Mouse (Mus musculus): ENCODE measurements at regions not wholly inside any gene's neighbourhood (a gene's known extent, or its start where the extent isn't known, plus 50 kb on each side); places are given as distances from the start of the nearest gene placed in this dataset.
"Not testable (repeated sequence)": the region's sequence is repeated elsewhere in the genome, so short reads cannot be mapped to it uniquely, and the experiment has no call there.

DNA sequence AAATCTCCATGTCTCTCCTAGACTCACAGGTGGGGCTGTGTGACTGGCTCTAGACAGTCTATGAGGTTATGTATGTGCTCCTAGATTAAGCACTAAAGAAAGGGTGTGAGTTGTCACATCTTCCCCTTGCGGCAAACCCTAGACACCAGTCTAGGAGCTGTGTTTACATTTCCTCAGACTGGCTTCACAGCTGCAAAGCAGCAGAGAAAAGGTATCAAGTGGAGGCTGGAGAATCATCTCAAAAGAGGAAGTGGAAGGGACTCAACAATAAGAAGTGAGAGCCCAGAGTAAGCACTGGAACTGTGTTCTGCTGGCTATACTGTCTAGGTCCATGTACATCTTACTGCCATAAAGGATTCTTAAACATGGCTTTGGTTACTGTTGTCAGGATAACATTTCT lies 68.1 kb upstream of the Cdk6 start:
- not testable (repeated sequence) for H3K4me3 ChIP-seq (ENCODE audit: low read depth, low read length); H3K36me3 ChIP-seq (ENCODE audit: control insufficient read depth, insufficient read depth, low read length); H3K4me2 ChIP-seq (ENCODE audit: low read depth, low read length); H3K9ac ChIP-seq (replicated peaks; ENCODE audit: low read depth, low read length); H3K9me3 ChIP-seq (ENCODE audit: control insufficient read depth, low read length); H3K27me3 ChIP-seq (ENCODE audit: control insufficient read depth, insufficient read depth, low read length); H3K4me1 ChIP-seq (ENCODE audit: control insufficient read depth, insufficient read depth, low read length); H3K27ac ChIP-seq (ENCODE audit: low read depth, low read length); ATAC-seq (ENCODE audit: low read depth)
- WGBS: 77% methylated on average over 1 of the region's 1 CpGs

DNA sequence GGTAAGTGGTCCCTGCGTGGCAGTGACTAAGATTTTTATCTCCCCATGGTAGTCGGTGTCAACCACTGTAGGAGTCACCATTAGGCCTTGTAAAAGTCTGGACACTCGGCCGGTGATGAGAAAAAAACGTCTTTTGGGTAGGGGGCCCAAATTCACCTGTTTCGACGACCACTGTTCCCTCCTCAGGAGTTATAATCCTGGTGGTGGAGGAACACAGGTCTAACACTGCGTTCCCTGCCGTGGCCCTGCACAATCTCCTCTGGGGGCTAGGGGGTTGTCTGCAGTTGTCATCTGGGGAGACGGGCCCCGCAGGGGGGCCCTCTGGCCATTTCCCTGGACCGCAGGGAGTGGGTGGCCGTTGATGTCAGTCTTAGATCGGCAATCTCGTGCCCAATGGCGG lies 64.0 kb upstream of the Cdk6 start:
- H3K9me3 ChIP-seq (ENCODE audit: control insufficient read depth, low read length); H3K36me3 ChIP-seq (ENCODE audit: control insufficient read depth, insufficient read depth, low read length); H3K4me1 ChIP-seq (ENCODE audit: control insufficient read depth, insufficient read depth, low read length); H3K4me3 ChIP-seq (ENCODE audit: low read depth, low read length); H3K27me3 ChIP-seq (ENCODE audit: control insufficient read depth, insufficient read depth, low read length); ATAC-seq (ENCODE audit: low read depth); H3K9ac ChIP-seq (replicated peaks; ENCODE audit: low read depth, low read length); H3K27ac ChIP-seq (ENCODE audit: low read depth, low read length); H3K4me2 ChIP-seq (ENCODE audit: low read depth, low read length): not testable (repeated sequence)
- WGBS: 89% methylated on average over 15 of the region's 16 CpGs

DNA sequence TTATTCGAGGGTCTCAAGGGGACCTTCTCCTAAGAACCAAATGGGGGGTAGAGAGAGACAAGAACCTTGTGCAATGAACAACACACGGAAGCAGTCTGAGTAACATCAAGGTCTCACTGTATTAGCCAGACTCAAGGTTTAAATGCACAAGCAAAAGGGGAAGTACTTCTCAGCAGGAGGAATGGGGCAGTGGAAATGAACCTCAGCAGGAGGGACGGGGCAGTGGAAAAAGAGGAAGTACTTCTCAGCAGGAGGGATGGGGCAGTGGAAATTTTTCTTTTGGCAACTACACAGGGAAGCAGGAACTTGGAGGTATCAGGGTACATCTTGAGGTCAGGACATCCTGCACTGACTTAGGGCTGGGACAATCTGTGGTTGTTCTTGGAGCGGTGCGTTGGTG lies 62.3 kb upstream of the Cdk6 start:
- H3K36me3 ChIP-seq (ENCODE audit: control insufficient read depth, insufficient read depth, low read length); H3K27me3 ChIP-seq (ENCODE audit: control insufficient read depth, insufficient read depth, low read length); H3K9ac ChIP-seq (replicated peaks; ENCODE audit: low read depth, low read length); H3K4me1 ChIP-seq (ENCODE audit: control insufficient read depth, insufficient read depth, low read length); H3K27ac ChIP-seq (ENCODE audit: low read depth, low read length); H3K4me3 ChIP-seq (ENCODE audit: low read depth, low read length); ATAC-seq (ENCODE audit: low read depth); H3K9me3 ChIP-seq (ENCODE audit: control insufficient read depth, low read length); H3K4me2 ChIP-seq (ENCODE audit: low read depth, low read length): not testable (repeated sequence)
- 88% methylated on average over 5 of the region's 5 CpGs for WGBS

DNA sequence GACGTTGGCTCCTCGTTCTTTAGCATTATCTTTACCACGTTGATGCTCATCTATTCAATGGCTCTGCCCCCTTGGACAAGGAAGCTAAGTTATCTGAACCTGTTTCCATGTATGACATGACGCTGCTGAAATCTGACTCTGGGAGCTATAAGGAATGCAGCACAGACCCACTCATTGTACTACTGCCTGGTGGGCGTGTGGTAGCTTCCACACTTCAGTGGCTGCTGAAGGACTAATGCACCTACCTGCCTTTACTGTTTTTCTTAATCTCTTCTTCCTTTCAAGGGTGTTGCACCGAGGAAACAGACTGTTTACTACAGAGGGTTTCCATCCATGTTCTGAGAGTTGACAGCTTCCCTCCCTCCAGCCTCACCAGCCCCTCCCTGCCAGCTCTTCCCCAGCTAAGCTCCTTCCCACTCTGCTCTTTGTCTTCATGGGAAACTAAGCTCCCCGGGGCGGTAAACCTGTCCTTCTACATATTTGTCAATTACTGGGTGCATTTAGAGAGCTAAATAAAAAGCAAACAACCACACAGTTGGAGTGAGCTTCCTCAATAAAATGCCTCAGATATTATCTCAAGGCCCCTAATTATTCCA lies 59.3 kb upstream of the Cdk6 start:
- H3K4me2 ChIP-seq (ENCODE audit: low read depth, low read length); H3K27me3 ChIP-seq (ENCODE audit: control insufficient read depth, insufficient read depth, low read length): not testable (repeated sequence)
- 80% methylated on average over 8 of the region's 8 CpGs for WGBS

DNA sequence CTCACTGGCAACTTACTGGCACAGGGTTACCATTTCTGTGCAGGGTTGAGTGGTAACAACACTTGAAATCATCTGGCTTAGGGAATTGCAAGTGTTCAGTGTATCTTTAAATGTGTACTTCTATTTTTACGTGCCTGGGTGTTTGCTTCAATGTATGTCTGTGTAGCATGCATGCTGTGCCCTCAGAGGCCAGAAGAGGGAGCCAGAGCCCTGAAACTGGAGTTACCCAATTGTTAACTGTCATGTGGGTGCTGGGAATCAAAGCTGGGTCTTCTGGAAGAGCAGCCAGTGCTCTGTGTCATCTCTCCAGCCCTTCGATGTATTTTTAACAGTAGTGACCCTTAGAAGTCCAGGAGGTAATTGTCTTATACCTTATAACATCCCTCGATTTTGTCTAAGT lies 58.2 kb upstream of the Cdk6 start:
- Histone ChIP-seq H3K27me3 (ENCODE audit: control insufficient read depth, insufficient read depth, low read length) (no peaks in the 10 kb centered on the region), H3K4me2 (ENCODE audit: low read depth, low read length) (no peak overlapping the region), H3K9ac (replicated peaks; ENCODE audit: low read depth, low read length) (no peak overlapping the region), H3K4me3 (ENCODE audit: low read depth, low read length) (no peak overlapping the region), H3K4me1 (ENCODE audit: control insufficient read depth, insufficient read depth, low read length) (no peaks in the 10 kb centered on the region), H3K9me3 (ENCODE audit: control insufficient read depth, low read length) (no peaks in the 10 kb centered on the region), H3K27ac (ENCODE audit: low read depth, low read length) (no peak overlapping the region), H3K36me3 (ENCODE audit: control insufficient read depth, insufficient read depth, low read length) (no peaks in the 10 kb centered on the region)
- WGBS: 93% methylated on average over 3 of the region's 3 CpGs
- ATAC-seq (ENCODE audit: low read depth): no peak

More for the DNA sequence above, 59.3 kb upstream of the Cdk6 start:
- not testable (repeated sequence) for H3K27ac ChIP-seq (ENCODE audit: low read depth, low read length); ATAC-seq (ENCODE audit: low read depth); H3K4me3 ChIP-seq (ENCODE audit: low read depth, low read length); H3K9me3 ChIP-seq (ENCODE audit: control insufficient read depth, low read length); H3K36me3 ChIP-seq (ENCODE audit: control insufficient read depth, insufficient read depth, low read length); H3K9ac ChIP-seq (replicated peaks; ENCODE audit: low read depth, low read length); H3K4me1 ChIP-seq (ENCODE audit: control insufficient read depth, insufficient read depth, low read length)

DNA sequence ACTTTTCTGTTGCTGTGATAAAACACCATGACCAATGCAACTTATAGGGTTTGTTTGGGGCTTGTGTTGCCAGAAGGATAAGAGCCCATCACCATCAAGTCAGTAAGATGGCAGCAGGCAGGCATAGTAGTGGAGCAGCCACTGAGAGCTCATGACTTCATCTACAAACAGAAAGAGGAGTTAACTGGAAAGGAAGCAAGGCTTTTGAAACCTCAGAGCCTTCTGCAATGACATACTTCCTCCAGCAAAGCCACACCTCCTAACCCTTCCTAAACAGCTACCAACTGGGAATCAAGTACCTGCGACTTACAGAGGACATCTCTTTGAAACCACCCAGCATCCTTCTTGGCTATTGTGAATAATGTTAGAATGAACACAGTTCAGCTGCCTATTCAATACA lies 57.0 kb upstream of the Cdk6 start:
- H3K27me3 ChIP-seq (ENCODE audit: control insufficient read depth, insufficient read depth, low read length); H3K9me3 ChIP-seq (ENCODE audit: control insufficient read depth, low read length); H3K9ac ChIP-seq (replicated peaks; ENCODE audit: low read depth, low read length); H3K36me3 ChIP-seq (ENCODE audit: control insufficient read depth, insufficient read depth, low read length); H3K4me2 ChIP-seq (ENCODE audit: low read depth, low read length); ATAC-seq (ENCODE audit: low read depth); H3K4me1 ChIP-seq (ENCODE audit: control insufficient read depth, insufficient read depth, low read length); H3K4me3 ChIP-seq (ENCODE audit: low read depth, low read length); H3K27ac ChIP-seq (ENCODE audit: low read depth, low read length): not testable (repeated sequence)
- 97% methylated on average over 1 of the region's 1 CpGs for WGBS

DNA sequence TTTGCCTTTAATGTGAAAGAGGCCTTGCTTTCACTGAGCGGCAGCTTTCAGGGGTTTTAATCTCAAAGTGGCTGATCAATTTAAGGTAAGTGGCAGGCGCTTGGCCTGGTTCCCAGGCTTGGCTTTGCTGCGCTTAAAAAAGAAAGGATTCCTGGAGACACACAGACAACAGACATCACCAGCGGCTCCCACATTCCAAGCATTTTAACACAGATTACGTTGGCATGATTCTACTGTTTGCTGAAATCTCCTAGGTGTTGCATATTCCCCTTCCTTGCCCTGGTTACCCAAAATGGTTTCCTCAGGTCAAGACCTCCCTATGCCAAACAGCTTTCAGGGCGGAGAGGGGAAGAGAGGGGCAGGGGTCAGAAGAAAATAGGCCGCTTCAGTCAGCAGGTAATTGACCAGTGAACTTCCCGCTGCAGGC lies 51.3 kb upstream of the Cdk6 start:
- H3K27me3 ChIP-seq (ENCODE audit: control insufficient read depth, insufficient read depth, low read length); H3K27ac ChIP-seq (ENCODE audit: low read depth, low read length); H3K9me3 ChIP-seq (ENCODE audit: control insufficient read depth, low read length); H3K4me1 ChIP-seq (ENCODE audit: control insufficient read depth, insufficient read depth, low read length); H3K4me2 ChIP-seq (ENCODE audit: low read depth, low read length); H3K9ac ChIP-seq (replicated peaks; ENCODE audit: low read depth, low read length); H3K4me3 ChIP-seq (ENCODE audit: low read depth, low read length); H3K36me3 ChIP-seq (ENCODE audit: control insufficient read depth, insufficient read depth, low read length): not testable (repeated sequence)
- peak; percentile 68; the same call in 1 of the 2 replicates for ATAC-seq (ENCODE audit: low read depth)
- WGBS: 12% methylated on average over 8 of the region's 8 CpGs

Data from neural tube, embryonic 14.5 days (tissue).